Mouse (Mus musculus) kidney, embryonic 14.5 days (tissue): ENCODE measurements at regions not wholly inside any gene's neighbourhood (a gene's known extent, or its start where the extent isn't known, plus 50 kb on each side); places are given as distances from the start of the nearest gene placed in this dataset.

Source experiments
- ATAC-seq: fragments of 200-750 bp; cut with Nextera tagmentation; 2 replicates; pipeline ENCODE4 v1.8.0; 2017; ENCODE audit warnings: moderate number of reproducible peaks, mild to moderate bottlenecking, moderate TSS enrichment, moderate library complexity; ENCODE audit not compliant: low FRiP score, low TSS enrichment
- H3K27ac ChIP-seq: fragments of 300-500 bp; sonication (generic); 2 replicates; pipeline ENCODE4 v1.5.1; 2014; ENCODE audit warnings: low read depth, mild to moderate bottlenecking, low read length, moderate library complexity, mixed read lengths
- H3K27me3 ChIP-seq: fragments of 300-500 bp; sonication (generic); 2 replicates; pipeline ENCODE4 v1.6.1; 2014; ENCODE audit warnings: mild to moderate bottlenecking, low read length; ENCODE audit not compliant: control insufficient read depth, insufficient read depth
- H3K36me3 ChIP-seq: fragments of 300-500 bp; sonication (generic); 2 replicates; pipeline ENCODE4 v1.6.1; 2014; ENCODE audit warnings: low read length, mixed read lengths; ENCODE audit not compliant: control insufficient read depth, insufficient read depth
- H3K4me1 ChIP-seq: fragments of 300-500 bp; sonication (generic); 2 replicates; pipeline ENCODE4 v1.6.1; 2014; ENCODE audit warnings: low read length, mixed read lengths; ENCODE audit not compliant: control insufficient read depth, insufficient read depth
- H3K4me2 ChIP-seq: fragments of 300-500 bp; sonication (generic); replicated peaks from 2 replicates; pipeline ENCODE4 v1.6.1; 2014; ENCODE audit warnings: low read depth, mild to moderate bottlenecking, low read length
- H3K4me3 ChIP-seq: fragments of 300-500 bp; sonication (generic); 2 replicates; pipeline ENCODE4 v1.5.1; 2014; ENCODE audit warnings: mild to moderate bottlenecking, low read length
- H3K9ac ChIP-seq: fragments of 300-500 bp; sonication (generic); 2 replicates; pipeline ENCODE4 v1.6.1; 2014; ENCODE audit warnings: low read depth, mild to moderate bottlenecking, low read length, moderate library complexity
- H3K9me3 ChIP-seq: fragments of 300-500 bp; sonication (generic); 2 replicates; pipeline ENCODE4 v1.6.1; 2016; ENCODE audit warnings: low read length; ENCODE audit not compliant: control insufficient read depth
- WGBS: fragments of 180-500 bp; shearing (Covaris S2); extraction: QIAGEN DNeasy Blood & Tissue Kit; methylation state at CpG from one replicate; pipeline ENCODE4 v1.1.7; 2014; 5-methylcytosine and 5-hydroxymethylcytosine counted together

GRCm38 (mm10) chr3:117107986-117108385 is 139.2 kb upstream of the Palmd start:
- no peak overlapping the region for H3K9ac ChIP-seq
- no peaks in the 10 kb centered on the region for H3K27me3 ChIP-seq
- ATAC-seq: no peak
- H3K27ac ChIP-seq: no peak overlapping the region
- 77% methylated on average over 6 of the region's 6 CpGs for WGBS
- H3K36me3 ChIP-seq: no peaks in the 10 kb centered on the region
- H3K4me1 ChIP-seq: no peaks in the 10 kb centered on the region
- no peak overlapping the region for H3K4me2 ChIP-seq
- H3K4me3 ChIP-seq: no peak overlapping the region
- no peaks in the 10 kb centered on the region for H3K9me3 ChIP-seq

- Histone ChIP-seq H3K4me3 (no peak overlapping the region), H3K9ac (no peak overlapping the region), H3K36me3 (no peaks in the 10 kb centered on the region), H3K4me1 (no peaks in the 10 kb centered on the region), H3K27me3 (no peaks in the 10 kb centered on the region), H3K9me3 (no peaks in the 10 kb centered on the region), H3K27ac (no peak overlapping the region), H3K4me2 (no peak overlapping the region)
- ATAC-seq: no peak
- WGBS: 90% methylated on average over 3 of the region's 3 CpGs
These were observed 138.6 kb upstream of the Palmd start for GRCm38 (mm10) chr3:117107378-117107777.

- no peak for ATAC-seq
- H3K9ac ChIP-seq: no peak overlapping the region
- H3K4me1 ChIP-seq: no peaks in the 10 kb centered on the region
- H3K4me2 ChIP-seq: no peak overlapping the region
- no peak overlapping the region for H3K4me3 ChIP-seq
- H3K27ac ChIP-seq: no peak overlapping the region
- no peaks in the 10 kb centered on the region for H3K27me3 ChIP-seq
- 73% methylated on average over 2 of the region's 2 CpGs for WGBS
- H3K9me3 ChIP-seq: no peaks in the 10 kb centered on the region
- no peaks in the 10 kb centered on the region for H3K36me3 ChIP-seq
These were observed 118.9 kb upstream of the Palmd start for GRCm38 (mm10) chr3:117087646-117088045.

- Histone ChIP-seq H3K36me3 (no peaks in the 10 kb centered on the region), H3K27me3 (no peaks in the 10 kb centered on the region), H3K4me3 (no peak overlapping the region), H3K4me1 (no peaks in the 10 kb centered on the region), H3K9ac (no peak overlapping the region), H3K27ac (no peak overlapping the region), H3K4me2 (no peak overlapping the region), H3K9me3 (no peaks in the 10 kb centered on the region)
- ATAC-seq: no peak
- 59% methylated on average over 2 of the region's 2 CpGs for WGBS
These were observed 107.9 kb upstream of the Palmd start for GRCm38 (mm10) chr3:117076734-117077133.

- 63% methylated on average over 4 of the region's 4 CpGs for WGBS
- H3K36me3 ChIP-seq: no peaks in the 10 kb centered on the region
- H3K4me3 ChIP-seq: no peak overlapping the region
- no peak overlapping the region for H3K4me2 ChIP-seq
- no peak overlapping the region for H3K27ac ChIP-seq
- H3K27me3 ChIP-seq: no peaks in the 10 kb centered on the region
- no peaks in the 10 kb centered on the region for H3K4me1 ChIP-seq
- H3K9ac ChIP-seq: no peak overlapping the region
- ATAC-seq: no peak
- H3K9me3 ChIP-seq: no peaks in the 10 kb centered on the region
These were observed 104.6 kb upstream of the Palmd start for GRCm38 (mm10) chr3:117073399-117073798.

GRCm38 (mm10) chr3:117072998-117073397 is 104.2 kb upstream of the Palmd start:
- no peak overlapping the region for H3K4me3 ChIP-seq
- no peak for ATAC-seq
- H3K27me3 ChIP-seq: no peaks in the 10 kb centered on the region
- H3K36me3 ChIP-seq: no peaks in the 10 kb centered on the region
- 53% methylated on average over 3 of the region's 3 CpGs for WGBS
- no peak overlapping the region for H3K4me2 ChIP-seq
- H3K4me1 ChIP-seq: no peaks in the 10 kb centered on the region
- H3K27ac ChIP-seq: no peak overlapping the region
- H3K9ac ChIP-seq: no peak overlapping the region
- H3K9me3 ChIP-seq: no peaks in the 10 kb centered on the region

- Histone ChIP-seq H3K4me2 (no peak overlapping the region), H3K4me3 (no peak overlapping the region), H3K9ac (no peak overlapping the region), H3K27ac (no peak overlapping the region), H3K9me3 (no peaks in the 10 kb centered on the region), H3K36me3 (no peaks in the 10 kb centered on the region), H3K27me3 (no peaks in the 10 kb centered on the region), H3K4me1 (no peaks in the 10 kb centered on the region)
- ATAC-seq: no peak
- 91% methylated on average over 5 of the region's 5 CpGs for WGBS
These were observed 103.1 kb upstream of the Palmd start for GRCm38 (mm10) chr3:117071851-117072250.

- ATAC-seq: peak; percentile 57
- no peaks in the 10 kb centered on the region for H3K9me3 ChIP-seq
- H3K4me2 ChIP-seq: no peak overlapping the region
- H3K27ac ChIP-seq: no peak overlapping the region
- 59% methylated on average over 7 of the region's 7 CpGs for WGBS
- no peak overlapping the region for H3K4me3 ChIP-seq
- H3K27me3 ChIP-seq: no peaks in the 10 kb centered on the region
- no peak overlapping the region for H3K9ac ChIP-seq
- no peaks in the 10 kb centered on the region for H3K4me1 ChIP-seq
- H3K36me3 ChIP-seq: no peaks in the 10 kb centered on the region
These were observed 98.8 kb upstream of the Palmd start for GRCm38 (mm10) chr3:117067470-117068053.

GRCm38 (mm10) chr3:117065904-117066303 is 97.1 kb upstream of the Palmd start:
- Histone ChIP-seq H3K4me1 (no peaks in the 10 kb centered on the region), H3K4me2 (no peak overlapping the region), H3K9me3 (no peaks in the 10 kb centered on the region), H3K27ac (no peak overlapping the region), H3K27me3 (no peaks in the 10 kb centered on the region), H3K36me3 (no peaks in the 10 kb centered on the region), H3K4me3 (no peak overlapping the region), H3K9ac (no peak overlapping the region)
- 81% methylated on average over 2 of the region's 2 CpGs for WGBS
- no peak for ATAC-seq
